Mouse (Mus musculus): Measurements from ENCODE around the gene Arsb. TPM values are rescaled to one million over a fixed set of nuclear protein-coding genes. Genes with fewer than 3 reads are reported as not detected.

The Arsb gene
- polyA plus RNA-seq, 1 experiment from 2014 or later, result 4.9 TPM

DNA sequence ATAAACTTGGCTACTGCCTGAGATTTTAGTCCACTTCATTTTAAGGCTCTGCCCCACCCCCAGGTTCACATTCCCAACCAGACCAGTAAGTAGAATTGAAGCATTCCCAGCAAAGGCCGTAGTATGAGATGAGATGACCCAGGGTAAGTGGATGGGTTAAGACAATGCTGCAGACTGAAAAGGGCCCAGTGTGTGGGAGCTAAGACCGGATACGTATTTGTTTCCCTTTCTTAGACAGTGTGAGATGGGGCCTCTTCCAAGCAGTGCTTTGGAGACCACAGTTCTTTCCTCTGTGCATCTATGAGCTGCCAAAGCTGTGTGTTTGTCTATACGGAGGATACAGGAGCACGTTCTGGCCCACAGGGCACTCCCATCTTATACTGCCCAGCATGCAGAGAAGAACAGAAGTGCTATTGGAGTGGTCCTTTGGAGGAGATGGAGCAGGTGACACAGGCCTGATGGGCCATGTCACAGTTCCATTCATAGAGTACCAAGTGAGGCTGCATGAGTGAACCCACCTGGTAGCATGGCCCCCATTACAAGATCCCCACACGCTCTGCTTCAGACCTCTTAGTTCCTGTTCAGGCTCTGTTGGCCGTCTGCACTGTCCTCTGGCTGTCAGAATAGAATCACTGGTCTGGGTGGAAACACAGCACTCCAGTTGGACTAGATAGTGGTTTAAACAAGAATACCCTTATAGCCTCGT lies 148.8 kb downstream of the Arsb start:
- DNase-seq (ENCODE audit: low spot score), result no peak

GRCm38 (mm10) chr13:93920786-93921300 lies 149.4 kb downstream of the Arsb start:
- Histone ChIP-seq H3K9me3 (ENCODE audit: control insufficient read depth, low read length) (no peaks in the 10 kb centered on the region), H3K9ac (ENCODE audit: low read length) (no peak overlapping the region), H3K27ac (replicated peaks) (0 out of 2 replicates have a peak overlapping the region, but pooled peaks have one; percentile 14), H3K4me3 (ENCODE audit: low read depth, low read length) (no peak overlapping the region), H3K27me3 (ENCODE audit: control insufficient read depth, insufficient read depth, low read length) (no peaks in the 10 kb centered on the region), H3K4me1 (replicated peaks; ENCODE audit: control insufficient read depth, insufficient read depth) (no peaks in the 10 kb centered on the region), H3K36me3 (ENCODE audit: control insufficient read depth, insufficient read depth, low read length) (no peaks in the 10 kb centered on the region), H3K4me2 (replicated peaks; ENCODE audit: low read depth) (no peak overlapping the region)
- WGBS, result 58% methylated on average over 4 of the region's 4 CpGs
- no peak for TF ChIP-seq EP300 (optimal IDR thresholded peaks at IDR 0.05)
- TF ChIP-seq CTCF (IDR thresholded peaks at IDR 0.05; ENCODE audit: low read depth), result no peak
- no peak for ATAC-seq (ENCODE audit: low FRiP score, low TSS enrichment)
- no peak for DNase-seq (ENCODE audit: low spot score)

More for the DNA sequence above, 148.8 kb downstream of the Arsb start:
- Histone ChIP-seq H3K4me1 (replicated peaks; ENCODE audit: control insufficient read depth, insufficient read depth) (no peaks in the 10 kb centered on the region), H3K4me2 (replicated peaks; ENCODE audit: low read depth) (no peak overlapping the region), H3K27me3 (ENCODE audit: control insufficient read depth, insufficient read depth, low read length) (no peaks in the 10 kb centered on the region), H3K9me3 (ENCODE audit: control insufficient read depth, low read length) (no peaks in the 10 kb centered on the region), H3K9ac (ENCODE audit: low read length) (no peak overlapping the region), H3K27ac (replicated peaks) (0 out of 2 replicates have a peak overlapping the region, but pooled peaks have one; percentile 14), H3K4me3 (ENCODE audit: low read depth, low read length) (no peak overlapping the region), H3K36me3 (ENCODE audit: control insufficient read depth, insufficient read depth, low read length) (no peaks in the 10 kb centered on the region)
- ATAC-seq (ENCODE audit: low FRiP score, low TSS enrichment), result peak; percentile 27; the same call in 1 of the 2 replicates
- TF ChIP-seq CTCF (IDR thresholded peaks at IDR 0.05; ENCODE audit: low read depth) (no peak), EP300 (optimal IDR thresholded peaks at IDR 0.05) (no peak)
- WGBS, result 54% methylated on average over 8 of the region's 8 CpGs

DNA sequence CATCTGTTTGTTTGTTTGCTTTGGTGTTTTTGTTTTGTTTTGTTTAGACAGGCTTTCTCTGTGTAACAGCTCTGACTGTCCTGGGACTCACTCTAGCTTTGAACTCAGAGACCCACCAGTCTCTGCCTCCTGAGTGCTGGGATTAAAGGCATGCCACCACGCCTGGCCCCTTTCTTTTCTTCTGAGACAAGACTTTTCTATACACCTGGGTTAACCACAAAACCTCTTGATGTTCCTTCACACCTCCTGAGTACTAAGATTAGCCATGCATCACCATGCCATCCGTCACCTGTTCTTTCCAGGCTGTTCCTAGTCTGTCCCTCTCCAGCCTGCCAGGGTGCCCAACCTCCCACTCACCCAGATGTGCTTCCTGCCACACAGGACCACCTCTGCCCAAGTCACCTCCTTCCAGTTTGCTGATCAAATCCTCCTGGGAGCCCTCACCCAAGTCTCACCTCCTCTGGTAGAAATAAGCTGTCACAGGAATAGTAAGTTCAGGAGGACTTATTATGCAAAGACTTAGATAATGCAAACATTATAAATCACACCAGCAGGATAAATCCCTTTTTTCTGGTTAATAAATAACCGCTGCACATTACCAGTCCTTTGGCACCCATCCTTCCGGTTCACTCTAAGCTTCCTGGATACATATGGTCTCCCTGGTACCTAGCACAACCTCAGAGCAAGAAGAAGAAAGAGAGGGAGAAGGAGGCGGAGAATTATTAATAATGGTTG lies 150.6 kb downstream of the Arsb start:
- no peak for DNase-seq (ENCODE audit: low spot score)
- Histone ChIP-seq H3K36me3 (ENCODE audit: control insufficient read depth, insufficient read depth, low read length) (no peaks in the 10 kb centered on the region), H3K9ac (ENCODE audit: low read length) (no peak overlapping the region), H3K4me3 (ENCODE audit: low read depth, low read length) (no peak overlapping the region), H3K27ac (replicated peaks) (no peak overlapping the region), H3K4me1 (replicated peaks; ENCODE audit: control insufficient read depth, insufficient read depth) (no peaks in the 10 kb centered on the region), H3K4me2 (replicated peaks; ENCODE audit: low read depth) (no peak overlapping the region), H3K27me3 (ENCODE audit: control insufficient read depth, insufficient read depth, low read length) (no peaks in the 10 kb centered on the region), H3K9me3 (ENCODE audit: control insufficient read depth, low read length) (no peaks in the 10 kb centered on the region)
- TF ChIP-seq CTCF (IDR thresholded peaks at IDR 0.05; ENCODE audit: low read depth) (no peak), EP300 (optimal IDR thresholded peaks at IDR 0.05) (no peak)
- WGBS, result 71% methylated on average over 5 of the region's 5 CpGs
- ATAC-seq (ENCODE audit: low FRiP score, low TSS enrichment), result no peak

DNA sequence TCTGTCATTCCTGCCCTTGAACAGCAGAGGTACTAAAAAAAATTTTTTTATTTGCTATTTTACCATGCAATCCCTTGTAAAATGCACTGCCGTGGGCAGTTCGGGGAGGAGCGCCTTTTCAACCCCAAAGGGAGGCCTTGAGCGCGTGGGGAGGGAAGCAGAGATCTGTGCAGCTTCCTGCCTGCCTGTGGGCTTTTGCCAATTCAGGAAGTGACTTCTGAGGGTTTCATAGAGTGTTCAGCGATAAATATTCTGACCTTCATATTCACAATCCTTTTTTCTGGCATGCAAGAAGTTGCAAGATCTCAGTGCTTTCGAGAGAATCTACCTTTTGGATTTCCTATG lies 151.1 kb downstream of the Arsb start:
- 50% methylated on average over 7 of the region's 7 CpGs for WGBS
- Histone ChIP-seq H3K27ac (replicated peaks) (no peak overlapping the region), H3K4me2 (replicated peaks; ENCODE audit: low read depth) (no peak overlapping the region), H3K27me3 (ENCODE audit: control insufficient read depth, insufficient read depth, low read length) (no peaks in the 10 kb centered on the region), H3K4me3 (ENCODE audit: low read depth, low read length) (no peak overlapping the region), H3K9me3 (ENCODE audit: control insufficient read depth, low read length) (no peaks in the 10 kb centered on the region), H3K36me3 (ENCODE audit: control insufficient read depth, insufficient read depth, low read length) (no peaks in the 10 kb centered on the region), H3K4me1 (replicated peaks; ENCODE audit: control insufficient read depth, insufficient read depth) (no peaks in the 10 kb centered on the region), H3K9ac (ENCODE audit: low read length) (no peak overlapping the region)
- TF ChIP-seq EP300 (optimal IDR thresholded peaks at IDR 0.05) (no peak), CTCF (IDR thresholded peaks at IDR 0.05; ENCODE audit: low read depth) (no peak)
- DNase-seq (ENCODE audit: low spot score) (no peak), ATAC-seq (ENCODE audit: low FRiP score, low TSS enrichment) (no peak)

GRCm38 (mm10) chr13:93924735-93925432 lies 153.5 kb downstream of the Arsb start:
- no peaks in the 10 kb centered on the region for H3K9me3 ChIP-seq (ENCODE audit: control insufficient read depth, low read length)
- no peaks in the 10 kb centered on the region for H3K27me3 ChIP-seq (ENCODE audit: control insufficient read depth, insufficient read depth, low read length)
- H3K4me3 ChIP-seq (ENCODE audit: low read depth, low read length), result no peak overlapping the region
- ATAC-seq (ENCODE audit: low FRiP score, low TSS enrichment) (no peak; the same call in 1 of the 2 replicates), DNase-seq (ENCODE audit: low spot score) (no peak)
- no peak for TF ChIP-seq CTCF (IDR thresholded peaks at IDR 0.05; ENCODE audit: low read depth)
- no peak for TF ChIP-seq EP300 (optimal IDR thresholded peaks at IDR 0.05)
- H3K4me1 ChIP-seq (replicated peaks; ENCODE audit: control insufficient read depth, insufficient read depth), result no peaks in the 10 kb centered on the region
- no peaks in the 10 kb centered on the region for H3K36me3 ChIP-seq (ENCODE audit: control insufficient read depth, insufficient read depth, low read length)
- H3K4me2 ChIP-seq (replicated peaks; ENCODE audit: low read depth), result no peak overlapping the region
- 59% methylated on average over 9 of the region's 9 CpGs for WGBS
- H3K27ac ChIP-seq (replicated peaks), result peak overlapping the region; percentile 24; the same call in 1 of the 2 replicates
- H3K9ac ChIP-seq (ENCODE audit: low read length), result no peak overlapping the region

Measured in stomach, postnatal 0 days (tissue).